Mouse (Mus musculus): ENCODE measurements around the gene Cacna2d2.

The Cacna2d2 gene

DNA sequence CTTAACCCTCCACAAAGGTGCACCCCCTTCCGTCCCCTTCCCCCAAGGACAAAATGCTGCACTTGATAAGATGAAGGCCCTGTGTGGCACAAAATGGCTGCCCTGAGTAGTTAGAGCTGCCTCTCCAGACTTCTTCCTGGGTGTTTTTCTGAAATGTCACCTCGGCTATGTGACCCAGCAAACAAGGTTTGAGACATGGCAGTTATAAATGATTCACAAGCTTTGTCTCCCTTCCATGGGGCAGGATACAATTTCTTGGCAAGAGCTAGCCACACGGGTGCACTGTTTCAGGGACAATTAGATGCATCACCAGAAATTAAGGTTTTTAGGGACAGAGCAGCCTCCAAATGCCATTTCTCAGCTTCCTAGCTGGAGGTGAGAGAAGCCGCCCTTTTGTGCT lies 141.0 kb downstream of the Cacna2d2 start:
- no peak for DNase-seq (ENCODE audit: low spot score in 2 of 2)

DNA sequence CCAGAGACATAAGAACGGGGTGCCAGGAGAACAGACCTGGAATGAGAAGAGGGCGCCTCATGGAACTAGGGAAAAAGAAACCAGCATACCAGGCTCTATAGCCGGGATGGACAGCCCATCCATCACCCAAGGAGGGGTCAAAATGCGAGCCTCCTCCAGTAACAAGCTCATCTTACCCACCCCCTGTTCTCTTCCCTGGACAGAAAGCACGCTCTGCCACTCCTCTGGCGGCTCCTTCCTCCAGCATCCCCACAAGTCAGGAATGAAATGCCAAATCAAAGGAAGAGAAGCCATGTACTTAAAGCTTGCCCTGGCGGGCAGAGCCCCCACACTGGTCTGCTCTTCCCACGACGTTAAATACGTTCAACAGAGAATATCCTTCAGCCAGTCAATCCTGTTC lies 141.6 kb downstream of the Cacna2d2 start:
- no peak for DNase-seq (ENCODE audit: low spot score in 2 of 2)

DNA sequence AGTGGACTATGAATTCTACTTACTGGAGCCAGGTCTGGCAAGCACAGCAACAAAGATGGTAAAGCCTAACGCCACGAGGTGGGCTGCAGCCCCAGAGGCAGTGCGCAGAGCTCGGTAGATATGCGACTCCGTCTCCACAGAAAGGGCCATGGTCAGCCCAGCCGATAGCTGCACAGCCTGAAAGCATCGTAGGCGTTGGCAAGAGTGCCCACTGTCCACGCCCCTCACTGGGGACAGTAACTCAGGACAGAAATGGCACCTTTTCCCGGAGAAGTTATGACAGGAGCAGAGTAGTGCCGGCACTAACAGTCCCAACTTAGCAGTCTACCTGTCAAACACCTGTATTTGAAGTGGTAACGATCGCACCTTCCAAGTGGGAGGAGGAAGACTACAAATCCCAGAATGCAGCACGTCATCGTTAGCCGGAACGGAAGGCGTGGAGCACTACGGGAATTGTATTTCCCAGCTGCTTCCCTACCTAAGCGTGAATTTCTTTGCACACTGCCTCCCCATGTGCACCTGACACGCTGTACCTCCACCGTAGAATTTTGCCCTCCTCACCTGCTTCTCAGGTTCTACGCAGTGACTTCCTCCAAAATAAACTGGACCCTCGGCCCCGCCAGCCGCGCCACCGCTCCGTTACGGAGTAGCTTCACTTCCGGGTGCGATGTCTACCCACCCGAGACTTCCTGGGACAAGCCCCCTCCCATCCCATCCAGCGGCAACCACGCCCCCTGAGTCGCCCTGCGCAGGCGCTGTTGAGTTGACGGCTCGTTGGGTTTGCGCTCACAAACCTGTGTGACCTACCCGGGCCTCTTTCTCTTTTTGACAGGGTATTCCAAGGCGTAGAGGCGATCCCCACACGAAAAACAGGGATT lies 142.3 kb downstream of the Cacna2d2 start, which contains the start of the genes Cyb561d2 and Nprl2:
TSS of gene Cyb561d2 (minus strand) at position 720 of the 878 bp plus-strand sequence.
TSS of gene Nprl2 (plus strand) at position 753 of the 878 bp plus-strand sequence.
- DNase-seq (ENCODE audit: low spot score in 2 of 2): peak; percentile 90 to 94

DNA sequence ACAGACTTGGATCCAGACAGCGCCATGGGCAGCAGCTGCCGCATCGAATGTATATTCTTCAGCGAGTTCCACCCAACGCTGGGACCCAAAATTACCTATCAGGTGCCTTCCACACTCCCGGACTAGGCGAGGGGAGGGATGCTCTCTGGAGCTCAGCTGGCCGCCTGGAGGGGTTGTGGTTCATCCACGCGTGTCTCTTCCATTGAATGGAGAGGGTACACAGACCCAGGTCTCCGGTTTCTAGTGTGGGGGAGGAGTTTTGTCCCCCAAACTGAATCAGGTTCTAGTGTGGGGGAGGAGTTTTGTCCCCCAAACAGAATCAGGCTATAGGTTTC lies 142.9 kb downstream of the Cacna2d2 start:
- no peak for DNase-seq (ENCODE audit: low spot score in 2 of 2)

DNA sequence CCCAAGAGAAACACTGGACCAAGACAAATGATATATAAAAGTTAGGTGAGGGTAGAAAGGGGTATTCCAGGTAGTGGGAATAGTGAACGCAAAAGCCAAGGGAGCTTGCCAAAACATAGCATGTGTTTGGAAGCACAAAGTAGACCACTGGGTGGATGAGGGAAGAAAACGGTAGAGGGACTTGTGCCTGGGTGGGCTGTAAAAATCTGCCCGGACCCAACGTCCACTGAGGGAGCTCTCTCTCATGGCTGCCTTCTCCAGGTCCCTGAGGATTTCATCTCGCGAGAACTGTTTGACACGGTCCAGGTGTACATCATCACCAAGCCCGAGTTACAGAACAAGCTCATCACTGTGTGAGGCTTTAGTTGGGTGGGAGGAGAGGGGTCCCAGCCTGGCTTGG lies 143.3 kb downstream of the Cacna2d2 start:
- DNase-seq (ENCODE audit: low spot score in 2 of 2): no peak

DNA sequence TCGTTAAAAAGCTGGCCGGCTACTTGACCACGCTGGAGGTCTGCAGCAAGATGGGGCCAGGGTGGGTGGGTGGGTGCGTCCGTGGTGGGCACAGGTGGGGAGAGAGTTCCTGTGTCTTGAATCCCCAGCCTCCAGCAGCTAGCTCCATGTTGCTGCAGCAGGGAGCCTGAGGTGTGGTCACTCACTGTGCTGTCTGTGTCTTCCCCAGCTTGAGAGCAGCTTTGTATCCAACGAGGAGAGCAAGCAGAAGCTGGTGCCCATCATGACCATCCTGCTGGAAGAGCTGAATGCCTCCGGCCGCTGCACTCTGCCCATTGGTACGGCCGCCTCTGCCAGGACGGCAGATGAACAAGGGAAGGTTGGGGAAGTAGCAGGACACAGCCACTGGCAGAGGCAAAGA lies 143.9 kb downstream of the Cacna2d2 start:
- DNase-seq (ENCODE audit: low spot score in 2 of 2): no peak

DNA sequence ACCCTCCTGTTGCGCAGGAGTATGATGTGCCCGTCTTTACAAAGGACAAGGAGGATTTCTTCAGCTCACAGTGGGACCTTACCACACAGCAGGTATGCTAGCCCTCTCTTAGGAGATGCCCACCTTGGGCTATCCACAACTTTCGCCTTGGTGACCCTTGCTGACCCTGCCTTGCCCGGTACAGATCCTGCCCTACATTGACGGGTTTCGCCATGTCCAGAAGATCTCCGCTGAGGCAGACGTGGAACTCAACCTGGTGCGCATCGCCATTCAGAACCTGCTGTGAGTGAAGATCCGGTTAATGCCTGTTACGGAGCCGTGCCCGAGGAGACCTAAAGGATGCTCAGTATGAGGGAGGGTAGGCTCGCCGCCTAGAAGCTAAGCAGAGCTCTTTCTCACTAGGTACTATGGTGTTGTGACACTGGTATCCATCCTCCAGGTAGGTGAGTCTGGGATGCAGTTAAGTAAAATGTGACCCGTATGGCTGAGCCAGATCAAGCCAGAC lies 144.8 kb downstream of the Cacna2d2 start:
- DNase-seq (ENCODE audit: low spot score in 2 of 2): no peak

DNA sequence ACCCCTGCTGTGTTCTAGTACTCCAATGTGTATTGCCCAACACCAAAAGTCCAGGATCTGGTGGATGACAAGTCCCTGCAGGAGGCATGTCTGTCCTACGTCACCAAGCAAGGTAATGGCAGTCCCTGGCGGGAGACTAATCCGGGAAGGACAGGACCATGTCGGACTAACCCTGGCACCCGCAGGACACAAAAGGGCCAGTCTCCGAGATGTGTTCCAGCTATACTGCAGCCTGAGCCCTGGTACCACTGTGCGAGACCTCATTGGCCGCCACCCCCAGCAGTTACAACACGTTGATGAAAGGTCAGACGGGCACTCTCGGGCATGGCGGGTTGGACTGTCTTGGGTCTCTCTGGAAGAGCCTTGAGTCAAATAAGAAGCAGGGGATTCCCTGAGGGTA lies 145.3 kb downstream of the Cacna2d2 start:
- no peak for DNase-seq (ENCODE audit: low spot score in 2 of 2)

DNA sequence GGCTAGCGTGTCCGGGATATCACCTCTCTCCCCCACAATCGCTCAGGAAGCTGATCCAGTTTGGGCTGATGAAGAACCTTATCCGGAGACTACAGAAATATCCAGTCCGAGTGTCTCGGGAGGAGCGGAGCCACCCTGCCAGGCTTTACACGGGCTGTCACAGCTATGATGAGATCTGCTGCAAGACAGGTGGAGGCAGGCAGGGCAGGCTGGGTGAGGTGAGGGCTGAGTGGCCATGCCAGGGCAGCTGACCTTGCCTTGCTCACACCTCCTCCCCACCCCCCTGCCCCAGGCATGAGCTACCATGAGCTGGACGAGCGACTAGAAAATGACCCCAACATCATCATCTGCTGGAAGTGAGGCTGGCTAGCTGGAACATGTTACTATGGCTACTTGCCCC lies 145.8 kb downstream of the Cacna2d2 start:
- no peak for DNase-seq (ENCODE audit: low spot score in 2 of 2)

DNA sequence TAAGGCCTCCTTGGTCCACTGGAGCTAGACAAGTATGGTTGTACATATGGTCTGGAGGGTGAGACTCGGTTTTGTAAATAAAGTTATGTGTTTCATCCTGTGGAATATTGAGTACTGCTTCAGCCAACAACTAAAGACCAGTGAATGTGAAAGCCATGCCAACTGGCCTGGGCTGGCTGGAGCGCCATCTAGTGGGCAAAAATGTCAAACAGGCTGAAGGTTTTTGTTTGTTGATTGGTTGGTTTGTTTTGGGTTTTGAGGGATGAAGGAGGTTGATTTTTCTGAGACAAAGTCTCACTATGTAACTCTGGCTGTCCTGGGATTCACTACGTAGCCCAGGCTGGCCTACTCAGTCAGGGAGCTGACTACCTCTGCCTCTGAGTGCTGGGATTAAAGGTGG lies 146.2 kb downstream of the Cacna2d2 start:
- DNase-seq (ENCODE audit: low spot score in 2 of 2): peak in 1 of 2 experiments; percentile 78

DNA sequence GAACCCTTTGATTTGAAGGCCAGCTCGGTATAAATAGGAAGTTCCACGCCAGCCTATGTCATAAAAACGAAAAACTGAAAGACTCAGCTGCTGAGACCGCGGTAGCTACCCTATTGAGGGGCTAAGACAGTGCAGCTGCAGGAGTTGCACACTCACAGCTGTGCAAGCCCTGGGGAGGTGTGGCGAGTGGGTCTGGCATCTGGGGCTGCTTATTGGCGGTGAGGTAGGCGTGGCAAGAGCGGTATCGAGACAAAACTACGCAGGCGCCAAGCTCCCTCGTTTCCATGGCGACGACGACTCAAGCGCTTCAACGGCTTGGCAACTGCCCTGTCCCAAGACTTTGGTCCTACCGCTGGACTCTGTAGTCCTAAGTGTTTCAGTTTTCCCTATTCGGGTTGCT lies 147.6 kb downstream of the Cacna2d2 start, which contains the start of gene Zmynd10:
TSS of gene Zmynd10 (plus strand) at position 273 of the 400 bp plus-strand sequence.
- DNase-seq (ENCODE audit: low spot score in 2 of 2): peak; percentile 81 to 91

DNA sequence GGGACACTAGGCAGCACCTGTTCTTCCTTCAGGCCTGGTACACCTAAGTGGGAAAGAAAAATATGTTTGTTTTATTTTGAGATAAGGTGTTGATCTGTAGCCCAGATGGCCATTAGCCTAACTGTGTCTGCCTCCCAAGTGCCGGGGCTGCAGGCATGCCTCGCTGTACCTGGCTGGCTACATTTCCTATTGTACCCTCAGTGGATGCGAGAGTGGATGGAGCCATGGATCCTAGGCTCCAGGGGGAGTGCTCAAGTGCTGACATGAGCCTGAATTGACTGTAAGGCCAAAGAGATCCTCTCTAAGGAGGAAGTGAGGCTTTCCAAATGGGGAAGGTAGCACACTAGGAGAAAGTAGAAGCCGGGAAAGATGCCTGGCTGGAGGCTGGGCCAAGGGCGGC lies 148.5 kb downstream of the Cacna2d2 start:
- no peak for DNase-seq (ENCODE audit: low spot score in 2 of 2)

DNA sequence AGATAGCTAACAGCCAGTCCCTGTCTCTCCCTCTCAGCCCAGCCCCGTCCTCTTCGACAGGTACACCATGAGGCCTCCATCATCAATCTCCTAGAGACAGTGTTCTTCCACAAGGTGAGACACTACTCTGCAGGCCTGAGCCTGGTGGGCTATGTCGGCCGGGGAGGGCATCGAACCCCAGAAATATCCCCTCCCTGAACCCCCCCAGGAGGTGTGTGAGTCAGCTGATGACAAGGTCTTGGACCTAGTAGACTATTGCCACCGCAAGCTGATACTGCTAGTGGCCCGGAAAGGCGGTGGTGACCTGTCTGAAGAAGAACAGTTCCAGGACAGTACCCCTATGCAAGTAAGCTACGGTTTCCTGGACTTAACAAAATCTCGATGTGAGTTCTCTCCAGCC lies 149.4 kb downstream of the Cacna2d2 start:
- DNase-seq (ENCODE audit: low spot score in 2 of 2): no peak

DNA sequence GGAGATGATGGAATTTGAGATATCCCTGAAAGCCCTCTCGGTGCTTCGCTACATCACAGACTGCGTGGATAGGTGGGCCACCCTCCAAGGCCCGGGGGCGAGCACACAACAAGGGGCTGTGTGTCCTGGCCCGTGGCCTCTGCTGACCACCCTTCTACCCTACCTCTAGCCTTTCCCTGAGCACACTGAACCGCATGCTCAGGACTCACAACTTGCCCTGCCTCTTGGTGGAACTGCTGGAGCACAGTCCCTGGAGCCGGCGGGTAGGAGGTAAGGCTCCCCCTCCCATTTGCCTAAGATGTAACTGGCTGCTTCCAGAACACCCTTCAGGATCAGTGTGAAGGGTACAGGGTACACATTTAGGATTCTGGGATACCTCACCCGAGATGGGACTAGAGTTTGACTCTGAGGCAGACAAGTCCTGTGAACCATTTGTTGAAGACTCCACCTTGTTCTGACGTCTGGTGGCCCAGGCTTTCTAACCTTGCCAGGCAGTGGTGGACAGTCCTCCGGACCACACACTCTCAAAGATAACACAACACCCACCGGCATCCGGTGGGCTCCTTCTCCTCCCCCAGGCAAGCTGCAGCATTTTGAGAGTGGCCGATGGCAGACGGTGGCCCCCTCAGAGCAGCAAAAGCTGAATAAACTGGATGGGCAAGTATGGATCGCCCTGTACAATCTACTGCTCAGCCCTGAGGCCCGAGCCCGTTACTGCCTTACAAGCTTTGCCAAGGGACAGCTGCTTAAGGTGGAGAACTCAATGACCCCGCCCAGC lies 150.1 kb downstream of the Cacna2d2 start:
- no peak for DNase-seq (ENCODE audit: low spot score in 2 of 2)

DNA sequence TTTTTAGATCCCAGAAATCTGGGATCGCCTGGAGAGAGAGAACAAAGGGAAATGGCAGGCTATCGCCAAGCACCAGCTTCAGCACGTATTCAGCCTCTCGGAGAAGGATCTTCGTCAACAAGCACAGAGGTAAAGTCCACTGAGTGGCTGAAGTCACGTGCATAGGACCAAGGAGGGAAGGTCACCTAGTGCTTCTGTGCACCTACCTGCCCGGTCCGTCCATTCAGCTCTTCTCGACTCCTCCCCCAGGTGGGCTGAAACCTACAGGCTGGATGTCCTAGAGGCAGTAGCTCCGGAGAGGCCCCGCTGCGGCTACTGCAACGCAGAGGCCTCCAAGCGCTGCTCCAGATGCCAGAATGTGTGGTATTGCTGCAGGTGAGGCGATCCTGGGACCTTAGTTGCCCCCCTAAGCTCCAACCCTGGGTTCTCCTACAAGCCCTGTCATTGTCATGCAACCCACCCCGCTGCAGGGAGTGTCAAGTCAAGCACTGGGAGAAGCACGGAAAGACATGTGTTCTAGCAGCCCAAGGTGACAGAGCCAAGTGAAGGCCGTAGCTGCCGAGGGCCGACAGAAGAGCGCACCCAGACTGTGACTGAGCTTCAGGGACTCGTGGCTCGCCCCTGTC lies 151.2 kb downstream of the Cacna2d2 start:
- no peak for DNase-seq (ENCODE audit: low spot score in 2 of 2)

DNA sequence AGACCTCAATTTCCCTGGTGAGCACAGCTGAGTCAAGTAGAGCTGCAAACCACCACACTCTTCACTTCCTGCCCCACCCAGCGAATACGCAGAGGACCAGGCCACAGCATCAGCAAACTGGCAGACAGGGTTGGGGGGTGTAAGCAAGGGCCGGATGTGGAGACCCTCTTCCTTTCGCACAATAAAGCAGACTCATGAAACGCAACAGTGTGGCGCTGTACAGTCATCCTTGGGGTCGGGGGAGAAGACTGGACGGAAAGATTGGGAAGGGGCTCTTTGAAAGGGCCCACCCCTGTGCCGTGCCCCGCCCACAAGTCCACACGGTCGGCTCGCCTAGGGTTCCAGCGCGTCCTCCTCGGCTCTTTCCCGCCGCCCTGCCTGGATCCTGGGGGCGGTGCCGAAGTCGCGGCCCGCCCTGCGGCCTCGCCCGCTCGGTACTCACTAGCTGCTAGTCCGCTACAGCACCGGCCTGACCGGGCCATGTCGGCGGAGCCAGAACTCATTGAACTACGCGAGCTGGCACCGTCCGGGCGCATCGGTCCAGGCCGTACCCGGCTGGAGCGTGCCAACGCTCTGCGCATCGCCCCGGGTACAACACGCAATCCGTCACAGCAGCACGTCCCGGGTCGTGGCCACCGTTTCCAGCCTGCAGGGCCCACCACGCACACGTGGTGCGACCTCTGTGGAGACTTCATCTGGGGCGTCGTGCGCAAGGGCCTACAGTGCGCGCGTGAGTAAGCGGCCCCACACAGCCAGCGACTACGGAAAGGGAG lies 151.9 kb downstream of the Cacna2d2 start, which contains the start of gene Rassf1:
TSS of gene Rassf1 (plus strand) at position 439 of the 773 bp plus-strand sequence.
- DNase-seq (ENCODE audit: low spot score in 2 of 2): peak; percentile 71 to 74

DNA sequence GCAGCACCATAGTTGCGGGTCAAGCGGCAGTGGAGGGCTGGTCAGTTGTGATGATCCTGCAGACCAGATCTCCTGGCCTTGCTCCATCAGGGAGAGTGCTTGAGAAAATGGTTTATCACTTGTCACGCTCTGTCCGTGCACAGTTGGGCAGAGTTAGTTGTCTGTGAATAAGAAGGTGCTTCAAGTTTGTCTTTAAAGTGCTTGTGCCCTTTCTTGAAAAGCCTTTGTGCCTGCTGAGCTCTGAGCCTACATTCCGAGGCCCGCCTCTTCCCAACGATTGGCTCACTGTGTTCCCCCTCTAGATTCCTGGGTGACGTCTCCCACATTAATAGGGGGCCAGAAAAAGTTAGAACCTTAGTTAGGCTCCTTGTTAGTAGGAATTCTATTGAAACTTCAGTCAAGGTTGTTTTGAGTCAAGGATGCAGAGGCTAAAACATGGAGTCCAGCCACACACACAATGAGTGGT lies 152.5 kb downstream of the Cacna2d2 start:
- DNase-seq (ENCODE audit: low spot score in 2 of 2): no peak

DNA sequence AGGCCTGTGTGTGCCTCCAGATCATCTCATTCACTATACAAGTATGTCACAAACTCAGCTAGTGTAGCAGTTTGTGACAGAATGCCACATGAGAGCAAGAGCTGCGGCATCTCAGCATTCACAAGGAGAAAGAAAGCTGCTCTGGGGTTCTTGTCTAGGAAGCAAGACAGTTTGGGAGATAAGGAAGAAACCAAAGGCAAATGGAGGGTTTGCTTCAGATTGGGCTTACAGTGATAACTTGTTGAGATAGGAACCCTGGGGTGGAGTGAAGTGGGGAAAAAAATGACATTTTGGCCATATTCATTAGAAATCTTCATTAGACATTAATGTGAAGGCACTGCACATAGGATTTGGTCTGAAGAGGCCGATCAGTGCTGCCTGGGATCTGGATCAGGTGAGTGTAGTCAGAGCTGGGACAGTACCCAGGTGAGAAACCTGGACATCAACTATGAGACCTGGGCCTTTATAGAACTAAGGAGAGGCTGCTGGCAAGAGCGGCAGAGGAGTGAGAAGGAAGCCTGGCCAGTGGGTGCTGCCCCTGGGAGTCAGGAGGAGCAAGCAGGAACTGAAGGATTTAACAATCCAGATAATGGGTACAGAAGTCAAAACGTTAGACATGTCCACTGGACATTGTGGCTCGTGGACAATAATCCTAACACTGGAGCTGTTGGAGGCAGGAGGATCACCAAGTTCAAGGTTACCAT lies 153.4 kb downstream of the Cacna2d2 start:
- no peak for DNase-seq (ENCODE audit: low spot score in 2 of 2)

DNA sequence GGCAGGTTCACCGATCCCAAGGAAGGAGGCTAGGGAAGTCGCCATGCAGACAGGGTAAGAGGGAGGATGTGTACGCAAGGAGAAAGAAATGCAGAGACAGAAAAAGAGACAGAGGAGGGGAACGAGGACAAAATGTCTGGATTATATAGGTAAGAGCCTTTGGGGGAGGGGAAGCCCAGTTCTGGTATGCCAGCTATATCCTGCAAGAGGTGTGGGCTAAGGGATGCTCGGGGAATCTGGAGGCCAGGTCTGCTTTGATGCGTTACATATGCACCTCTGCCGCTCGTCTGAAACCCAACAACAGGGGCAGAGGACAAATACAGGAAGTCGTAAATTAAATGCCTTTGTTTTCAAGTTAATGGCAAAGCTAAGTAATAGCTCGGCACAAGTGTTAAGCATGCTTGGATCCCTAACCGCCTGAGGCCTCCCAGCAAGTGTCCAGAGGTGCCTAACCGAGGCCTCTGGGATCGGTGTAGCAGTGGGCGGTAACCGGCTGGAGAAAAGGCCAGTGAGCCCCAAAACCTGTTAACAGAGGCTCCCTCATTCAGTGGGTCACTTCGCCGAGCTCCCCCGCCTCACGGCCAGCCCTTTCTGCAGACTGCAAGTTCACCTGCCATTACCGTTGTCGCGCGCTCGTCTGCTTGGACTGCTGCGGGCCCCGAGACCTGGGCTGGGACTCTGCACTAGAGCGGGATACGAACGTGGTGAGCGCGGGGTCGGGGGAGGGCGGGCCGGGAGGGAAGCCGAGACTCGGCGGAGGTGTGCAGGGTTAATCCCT lies 154.3 kb downstream of the Cacna2d2 start:
- DNase-seq (ENCODE audit: low spot score in 2 of 2): no peak

Data from urinary bladder, postnatal 4 days (tissue).